Mouse (Mus musculus): Measurements from ENCODE around the gene Gm11437.

GRCm38 (mm10) chr11:84113623-84114022 lies 53.7 kb downstream of the Gm11437 start:
- TF ChIP-seq POLR2A (IDR thresholded peaks at IDR 0.05; ENCODE audit: insufficient read length, low read depth) = no peak
- no peak for TF ChIP-seq TCF12 (IDR thresholded peaks at IDR 0.05; ENCODE audit: insufficient read depth, poor library complexity, severe bottlenecking)
- no peak for TF ChIP-seq MYOD1 (IDR thresholded peaks at IDR 0.05; ENCODE audit: control insufficient read depth in 1 of 3, insufficient read length in 2 of 3, low read depth in 2 of 3)
- no peak for TF ChIP-seq E2F4 (IDR thresholded peaks at IDR 0.05; ENCODE audit: insufficient read depth)
- no peak for TF ChIP-seq CEBPB (IDR thresholded peaks at IDR 0.05; ENCODE audit: insufficient read depth, poor library complexity, severe bottlenecking)
- TF ChIP-seq SRF (IDR thresholded peaks at IDR 0.05; ENCODE audit: control insufficient read depth, insufficient read length, low read depth) = no peak
- TF ChIP-seq MYOG (IDR thresholded peaks at IDR 0.05; ENCODE audit: control insufficient read depth in 1 of 3, insufficient read depth in 1 of 3, insufficient read length in 2 of 3, low read depth in 2 of 3) = no peak
- TF ChIP-seq POLR2AphosphoS2 (IDR thresholded peaks at IDR 0.05; ENCODE audit: insufficient read length, low read depth) = no peak
- no peak for TF ChIP-seq USF1 (IDR thresholded peaks at IDR 0.05; ENCODE audit: low read depth)
- TF ChIP-seq MAX (IDR thresholded peaks at IDR 0.05; ENCODE audit: low read depth) = no peak
